Mouse (Mus musculus) myocyte (in vitro differentiated cells): Measurements from ENCODE around the gene Elovl7. TPM values are rescaled to one million over a fixed set of nuclear protein-coding genes. Genes with fewer than 3 reads are reported as not detected.

Experiments used
- H3K27me3 ChIP-seq: one replicate; pipeline ENCODE4 v1.6.1; 2011; ENCODE audit not compliant: control insufficient read depth, insufficient read depth, insufficient read length
- H3K36me3 ChIP-seq: one replicate; pipeline ENCODE4 v1.6.1; 2011; ENCODE audit not compliant: control insufficient read depth, insufficient read depth
- H3K4me2 ChIP-seq: one replicate; pipeline ENCODE4 v1.6.1; 2011; ENCODE audit warnings: low read depth, control low read depth
- H3K4me3 ChIP-seq: one replicate; pipeline ENCODE4 v1.5.1; 2011; ENCODE audit warnings: mild to moderate bottlenecking, control low read depth, moderate library complexity
- H3K79me2 ChIP-seq: one replicate; pipeline ENCODE4 v1.6.1; 2011; ENCODE audit not compliant: control insufficient read depth, insufficient read depth
- H3ac ChIP-seq: one replicate; pipeline ENCODE4 v1.6.1; 2011; ENCODE audit not compliant: control insufficient read depth, insufficient read length
- CEBPB ChIP-seq: IDR thresholded peaks from 2 replicates; pipeline ENCODE4 v1.6.1; 2011; ENCODE audit warnings: mild to moderate bottlenecking, moderate library complexity; ENCODE audit not compliant: poor library complexity, insufficient read depth, severe bottlenecking
- E2F4 ChIP-seq: IDR thresholded peaks from one replicate; pipeline ENCODE4 v1.6.1; 2011; ENCODE audit warnings: mild to moderate bottlenecking, control low read depth, moderate library complexity; ENCODE audit not compliant: insufficient read depth
- MAX ChIP-seq: IDR thresholded peaks from one replicate; pipeline ENCODE4 v1.6.1; 2011; ENCODE audit warnings: low read depth, mild to moderate bottlenecking, control low read depth
- MYOD1 ChIP-seq, 3 experiments: IDR thresholded peaks; one replicate each; pipeline ENCODE4 v1.6.1; 2011; ENCODE audit warnings: control low read depth in 2 of 3, low read depth in 2 of 3, mild to moderate bottlenecking in 2 of 3, moderate library complexity in 1 of 3; ENCODE audit not compliant: insufficient read length in 2 of 3, control insufficient read depth in 1 of 3
- MYOG ChIP-seq, 3 experiments: IDR thresholded peaks; one replicate each; pipeline ENCODE4 v1.6.1; 2011; ENCODE audit warnings: control low read depth in 2 of 3, low read depth in 2 of 3, mild to moderate bottlenecking in 2 of 3; ENCODE audit not compliant: insufficient read length in 2 of 3, control insufficient read depth in 1 of 3, insufficient read depth in 1 of 3
- POLR2A ChIP-seq: IDR thresholded peaks from one replicate; pipeline ENCODE4 v1.6.1; 2011; ENCODE audit warnings: low read depth, mild to moderate bottlenecking, control low read depth, moderate library complexity; ENCODE audit not compliant: insufficient read length
- POLR2AphosphoS2 ChIP-seq: IDR thresholded peaks from one replicate; pipeline ENCODE4 v1.6.1; 2011; ENCODE audit warnings: low read depth, control low read depth; ENCODE audit not compliant: insufficient read length
- REST ChIP-seq: IDR thresholded peaks from one replicate; pipeline ENCODE4 v1.6.1; 2011; ENCODE audit warnings: mild to moderate bottlenecking, control low read depth, moderate library complexity; ENCODE audit not compliant: insufficient read depth, insufficient read length
- SRF ChIP-seq: IDR thresholded peaks from one replicate; pipeline ENCODE4 v1.6.1; 2011; ENCODE audit warnings: low read depth; ENCODE audit not compliant: control insufficient read depth, insufficient read length
- TCF12 ChIP-seq: IDR thresholded peaks from one replicate; pipeline ENCODE4 v1.6.1; 2011; ENCODE audit warnings: mild to moderate bottlenecking, control low read depth; ENCODE audit not compliant: poor library complexity, insufficient read depth, severe bottlenecking
- TCF3 ChIP-seq: IDR thresholded peaks from one replicate; pipeline ENCODE4 v1.6.1; 2011; ENCODE audit warnings: low read depth, control low read depth; ENCODE audit not compliant: insufficient read length
- USF1 ChIP-seq: IDR thresholded peaks from one replicate; pipeline ENCODE4 v1.6.1; 2011; ENCODE audit warnings: low read depth, mild to moderate bottlenecking, control low read depth, moderate library complexity
- polyA plus RNA-seq: library from polyadenylated mRNA; unstranded; fragments of >200 nt; fragmentation: generic; extraction: Trizol; gene quantifications from one replicate; pipeline ENCODE4 v1.2.1, GENCODE M21; 2012; ENCODE audit warnings: missing spikeins

The Elovl7 gene
- polyA plus RNA-seq, 1 experiment, result 0.34 TPM

DNA sequence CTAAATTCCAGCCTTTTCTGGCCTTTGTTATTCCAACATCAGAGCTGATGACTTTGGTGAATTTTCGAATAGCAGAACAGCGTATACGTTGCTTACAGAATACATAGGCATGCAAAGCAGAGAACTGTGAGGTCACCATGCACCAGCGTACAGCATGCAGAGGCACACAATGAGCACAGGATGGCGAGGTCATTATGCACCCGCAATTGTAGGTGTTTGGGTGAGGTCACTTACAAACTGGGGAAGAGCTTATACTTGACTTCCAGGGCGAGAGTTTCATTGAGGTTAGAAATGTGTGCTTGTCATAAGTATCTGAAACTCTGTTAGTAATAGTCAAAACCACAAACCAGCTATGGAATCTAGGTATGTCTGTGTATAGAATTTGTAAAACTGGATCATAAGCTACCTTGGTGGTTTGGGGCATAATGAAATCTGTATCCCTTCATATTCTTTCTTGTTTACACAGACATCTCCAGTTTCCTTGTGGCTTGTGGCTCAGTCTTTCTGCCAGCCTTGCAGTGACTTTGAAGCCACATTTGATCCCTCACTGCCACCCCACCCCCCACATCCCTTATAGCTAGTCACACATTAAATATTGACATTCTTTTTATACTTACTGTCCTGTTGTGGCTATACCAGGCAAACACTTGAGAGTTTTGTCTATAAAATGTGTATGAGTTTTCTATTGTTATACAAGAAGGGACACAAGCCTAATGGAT, 88.9 kb downstream of the Elovl7 start:
- Histone ChIP-seq H3K4me2 (peak overlapping the region; percentile 69), H3K79me2 (no peaks in the 10 kb centered on the region), H3ac (no peak overlapping the region), H3K27me3 (no peaks in the 10 kb centered on the region), H3K4me3 (no peak overlapping the region), H3K36me3 (no peaks in the 10 kb centered on the region)
- TF ChIP-seq MYOG (IDR thresholded peaks at IDR 0.05; ENCODE audit: control insufficient read depth in 1 of 3, insufficient read depth in 1 of 3, insufficient read length in 2 of 3, low read depth in 2 of 3) (no peak), E2F4 (no peak), POLR2A (no peak), TCF12 (no peak), CEBPB (no peak), USF1 (no peak), POLR2AphosphoS2 (no peak), MYOD1 (IDR thresholded peaks at IDR 0.05; ENCODE audit: control insufficient read depth in 1 of 3, insufficient read length in 2 of 3, low read depth in 2 of 3) (no peak), SRF (no peak), TCF3 (no peak), MAX (no peak), REST (no peak)

DNA sequence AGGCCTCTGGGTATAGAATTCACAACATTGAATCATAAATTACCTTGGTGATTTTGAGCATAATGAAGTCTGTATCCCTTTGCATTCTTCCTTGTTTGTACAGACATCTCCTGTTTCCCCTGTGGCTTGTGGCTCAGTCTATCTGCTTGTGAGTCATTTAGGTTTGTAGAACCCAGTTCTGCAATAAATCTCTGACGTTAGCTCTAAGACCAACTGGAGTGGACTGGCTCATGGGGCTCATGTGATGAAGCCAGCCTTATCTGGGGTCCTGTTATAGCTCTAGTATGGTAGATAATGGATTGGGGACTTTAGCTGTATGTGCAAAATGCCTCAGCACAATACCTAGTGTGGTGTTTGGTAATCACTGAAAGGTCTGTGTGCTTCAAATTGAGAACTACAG, 89.6 kb downstream of the Elovl7 start:
- H3K79me2 ChIP-seq, result no peaks in the 10 kb centered on the region
- TF ChIP-seq MYOG (IDR thresholded peaks at IDR 0.05; ENCODE audit: control insufficient read depth in 1 of 3, insufficient read depth in 1 of 3, insufficient read length in 2 of 3, low read depth in 2 of 3) (no peak), E2F4 (no peak), MYOD1 (IDR thresholded peaks at IDR 0.05; ENCODE audit: control insufficient read depth in 1 of 3, insufficient read length in 2 of 3, low read depth in 2 of 3) (no peak), POLR2AphosphoS2 (no peak), TCF3 (no peak), SRF (no peak), MAX (no peak), TCF12 (no peak), REST (no peak), CEBPB (no peak), POLR2A (no peak), USF1 (no peak)
- no peak overlapping the region for H3ac ChIP-seq
- H3K4me3 ChIP-seq, result no peak overlapping the region
- H3K27me3 ChIP-seq, result no peaks in the 10 kb centered on the region
- peak overlapping the region; percentile 69 for H3K4me2 ChIP-seq
- no peaks in the 10 kb centered on the region for H3K36me3 ChIP-seq

DNA sequence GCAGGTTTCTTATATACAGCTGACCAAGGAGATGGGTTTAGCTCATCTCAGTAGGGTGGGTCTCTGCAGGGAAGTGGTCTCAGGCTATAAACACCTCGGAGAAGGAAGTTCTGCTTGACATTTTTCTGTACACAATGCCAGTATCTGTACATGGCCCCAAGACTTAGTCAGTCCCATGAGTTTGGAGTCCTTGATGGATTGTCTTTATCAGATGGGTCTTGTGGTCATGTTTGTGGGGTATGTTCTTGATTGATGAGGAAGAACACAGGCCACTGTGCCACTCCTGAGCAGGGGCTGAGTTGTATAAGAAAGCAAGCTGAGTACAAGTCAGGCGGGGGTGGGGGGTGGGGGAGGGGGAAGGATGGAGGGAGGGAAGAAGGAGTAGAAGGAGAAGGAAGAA, 90.5 kb downstream of the Elovl7 start:
- no peak overlapping the region for H3ac ChIP-seq
- no peak overlapping the region for H3K4me2 ChIP-seq
- TF ChIP-seq SRF (no peak), MYOD1 (IDR thresholded peaks at IDR 0.05; ENCODE audit: control insufficient read depth in 1 of 3, insufficient read length in 2 of 3, low read depth in 2 of 3) (no peak), TCF12 (no peak), REST (no peak), CEBPB (no peak), TCF3 (no peak), USF1 (no peak)
- no peak overlapping the region for H3K4me3 ChIP-seq
- no peaks in the 10 kb centered on the region for H3K79me2 ChIP-seq
- no peaks in the 10 kb centered on the region for H3K27me3 ChIP-seq
- H3K36me3 ChIP-seq, result no peaks in the 10 kb centered on the region

DNA sequence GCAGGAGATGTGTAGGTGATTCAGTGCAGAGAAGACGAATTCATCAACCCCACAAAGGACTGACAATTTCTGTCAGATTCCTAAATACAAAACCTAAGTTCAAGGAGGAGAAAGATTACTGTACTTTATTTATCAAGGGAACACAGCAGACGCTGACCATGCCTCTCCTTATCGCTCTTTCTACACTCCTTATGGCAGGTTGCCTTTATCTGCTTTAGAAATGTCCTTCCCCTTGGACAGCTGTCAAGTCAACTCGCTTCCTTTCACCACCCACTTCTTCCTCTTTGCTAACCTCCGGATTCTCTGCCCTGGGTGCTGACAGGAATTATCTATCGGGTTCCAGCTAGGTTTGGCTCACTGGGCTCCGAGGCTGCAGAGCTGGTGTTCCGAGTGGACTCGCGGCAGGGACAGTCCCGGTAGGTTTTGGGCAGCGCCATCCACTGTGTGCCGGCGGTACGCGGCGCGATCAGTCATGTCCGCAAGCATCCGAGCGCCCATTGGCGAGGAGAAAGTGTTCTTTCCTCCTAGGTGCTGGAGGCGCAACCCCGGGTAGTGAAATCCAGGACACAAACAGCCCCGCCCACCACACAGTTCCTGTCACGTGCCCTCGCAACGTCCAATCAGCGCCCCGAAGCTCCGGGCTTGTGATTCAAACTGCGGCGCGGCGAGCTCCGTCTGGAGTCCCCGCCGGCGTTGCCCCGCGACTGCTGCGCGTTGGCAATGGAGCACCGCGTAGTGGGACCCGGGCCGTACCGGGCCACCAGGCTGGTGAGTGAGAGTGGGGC, 101.7 kb downstream of the Elovl7 start, which contains the start of gene Depdc1b:
Gene Depdc1b (plus strand): TSS at position 631 of the 785 bp plus-strand sequence.
- peak within 1 kb of the TSS; percentile 44 for H3K4me3 ChIP-seq
- no peaks in the 10 kb centered on the region for H3K27me3 ChIP-seq

More for the DNA sequence above, 101.7 kb downstream of the Elovl7 start, which contains the start of gene Depdc1b:
- H3ac ChIP-seq, result peak within 1 kb of the TSS; percentile 37
- TF ChIP-seq E2F4 (peak; percentile 97), MAX (no peak), POLR2A (peak; percentile 77), USF1 (peak; percentile 97), POLR2AphosphoS2 (peak; percentile 78), MYOG (IDR thresholded peaks at IDR 0.05; ENCODE audit: control insufficient read depth in 1 of 3, insufficient read depth in 1 of 3, insufficient read length in 2 of 3, low read depth in 2 of 3) (no peak), TCF12 (no peak), SRF (no peak), CEBPB (no peak), REST (no peak)
- no peaks in the 10 kb centered on the region for H3K36me3 ChIP-seq
- peaks cover 11% of the 10 kb centered on the region for H3K79me2 ChIP-seq
- H3K4me2 ChIP-seq, result peak within 1 kb of the TSS; percentile 95
